Mouse (Mus musculus) CD4-positive, CD25-positive, alpha-beta regulatory T cell, adult 4 months (primary cell): ENCODE data around the gene Adamtsl4. TPM values are rescaled to one million over a fixed set of nuclear protein-coding genes. Genes with fewer than 3 reads are reported as not detected.
A peak's percentile ranks its signal among the peaks of the same experiment; 100 is the strongest.

Experiments used
- ATAC-seq: one replicate; pipeline ENCODE4 v1.8.0; 2017
- polyA plus RNA-seq, 2 experiments: library from polyadenylated mRNA; unstranded; fragments of 100-300 nt; shearing (Covaris generic); gene quantifications; one replicate each; pipeline ENCODE4 v1.2.1; 2017

The Adamtsl4 gene
- polyA plus RNA-seq, 2 experiments from 2014 or later: 2.3 to 5.2 TPM

GRCm38 (mm10) chr3:95698286-95698685 is 10.6 kb upstream of the Adamtsl4 start:
- ATAC-seq: no peak

- no peak for ATAC-seq
Observed at GRCm38 (mm10) chr3:95696360-95696759, 8.6 kb upstream of the Adamtsl4 start.

GRCm38 (mm10) chr3:95695796-95696195 is 8.1 kb upstream of the Adamtsl4 start:
- no peak for ATAC-seq

GRCm38 (mm10) chr3:95694808-95695703 is 7.3 kb upstream of the Adamtsl4 start:
- ATAC-seq: no peak

GRCm38 (mm10) chr3:95693821-95694807 is 6.4 kb upstream of the Adamtsl4 start:
- ATAC-seq: peak; percentile 43

- no peak for ATAC-seq
Observed at GRCm38 (mm10) chr3:95692677-95693076, 5.0 kb upstream of the Adamtsl4 start.

GRCm38 (mm10) chr3:95690552-95690951 is 2.8 kb upstream of the Adamtsl4 start:
- ATAC-seq: peak; percentile 65

- ATAC-seq: no peak
Observed at GRCm38 (mm10) chr3:95689940-95690339, 2.2 kb upstream of the Adamtsl4 start.

GRCm38 (mm10) chr3:95689171-95689915 is 1.6 kb upstream of the Adamtsl4 start:
- no peak for ATAC-seq

- ATAC-seq: no peak
Observed at GRCm38 (mm10) chr3:95687168-95687523, 571 bp downstream of the Adamtsl4 start.

- no peak for ATAC-seq
Observed at GRCm38 (mm10) chr3:95686492-95687167, 1.1 kb downstream of the Adamtsl4 start.

- ATAC-seq: no peak
Observed at GRCm38 (mm10) chr3:95685701-95686100, 2.0 kb downstream of the Adamtsl4 start.

- ATAC-seq: no peak
Observed at GRCm38 (mm10) chr3:95685301-95685700, 2.4 kb downstream of the Adamtsl4 start.

- ATAC-seq: no peak
Observed at GRCm38 (mm10) chr3:95684846-95685245, 2.9 kb downstream of the Adamtsl4 start.

GRCm38 (mm10) chr3:95682878-95683277 is 4.8 kb downstream of the Adamtsl4 start:
- no peak for ATAC-seq

GRCm38 (mm10) chr3:95681365-95681764 is 6.4 kb downstream of the Adamtsl4 start:
- peak; percentile 34 for ATAC-seq

GRCm38 (mm10) chr3:95680673-95681072 is 7.0 kb downstream of the Adamtsl4 start:
- ATAC-seq: no peak

- no peak for ATAC-seq
Observed at GRCm38 (mm10) chr3:95679551-95679950, 8.2 kb downstream of the Adamtsl4 start.

- no peak for ATAC-seq
Observed at GRCm38 (mm10) chr3:95677420-95678090, 10.2 kb downstream of the Adamtsl4 start.

- no peak for ATAC-seq
Observed at GRCm38 (mm10) chr3:95676745-95677419, 10.8 kb downstream of the Adamtsl4 start.
